In the genomic region with DNA sequence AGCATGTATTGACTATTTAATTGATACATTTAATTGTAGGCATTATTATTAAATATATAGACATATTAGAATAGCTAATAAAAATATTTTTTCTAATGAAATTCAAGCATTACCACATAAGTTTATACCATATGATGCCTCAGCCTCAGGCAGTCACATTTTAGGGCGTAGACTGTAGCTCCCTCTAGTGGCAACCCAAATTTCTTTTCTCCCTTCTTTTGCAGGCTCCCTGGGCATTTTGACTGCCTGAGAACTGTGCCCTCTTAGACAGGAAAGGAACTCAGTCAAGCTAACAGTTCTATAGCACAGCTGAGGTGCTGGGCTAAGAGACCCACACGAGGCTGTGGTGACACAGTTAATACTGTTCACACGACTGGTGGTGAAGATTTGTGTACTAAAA, we compare ENCODE assay signal across 7 mouse cellular contexts. TPM values are rescaled to one million over a fixed set of nuclear protein-coding genes. Genes with fewer than 3 reads are reported as not detected.
DNase-seq lines count a peak whose midpoint lies in the region; ATAC-seq and TF ChIP-seq lines count a peak whose summit lies in the region.

No protein-coding gene starts in this region.

- H3K36me3 ChIP-seq in forebrain, embryonic 14.5 days (ENCODE audit: control insufficient read depth, insufficient read depth, low read length), result no peaks in the 10 kb centered on the region
- no peaks in the 10 kb centered on the region for H3K36me3 ChIP-seq in kidney, embryonic 14.5 days (ENCODE audit: control insufficient read depth, insufficient read depth, low read length)

- H3K4me2 ChIP-seq in forebrain, embryonic 14.5 days (ENCODE audit: low read length), result no peak overlapping the region
- no peak overlapping the region for H3K4me2 ChIP-seq in kidney, embryonic 14.5 days (replicated peaks; ENCODE audit: low read depth, low read length)

- H3K4me3 ChIP-seq in forebrain, embryonic 14.5 days (ENCODE audit: low read depth, low read length), result no peak overlapping the region
- H3K4me3 ChIP-seq in kidney, embryonic 14.5 days (ENCODE audit: low read length), result no peak overlapping the region
- no peak overlapping the region for H3K4me3 ChIP-seq in lung, adult 2 months (replicated peaks; ENCODE audit: extremely low read depth, low read depth, low read length)

- H3K27ac ChIP-seq in forebrain, embryonic 14.5 days (ENCODE audit: low read depth, low read length), result no peak overlapping the region
- no peak overlapping the region for H3K27ac ChIP-seq in kidney, embryonic 14.5 days (ENCODE audit: low read depth, low read length)

- TF ChIP-seq POLR2A in lung, adult 2 months (IDR thresholded peaks at IDR 0.05; ENCODE audit: borderline replicate concordance, extremely low read depth, low read depth, low read length), result no peak

- H3K4me1 ChIP-seq in forebrain, embryonic 14.5 days (ENCODE audit: control insufficient read depth, insufficient read depth, low read length), result no peaks in the 10 kb centered on the region
- H3K4me1 ChIP-seq in kidney, embryonic 14.5 days (ENCODE audit: control insufficient read depth, insufficient read depth, low read length), result 0 out of 2 replicates have a peak, but pooled peaks cover 3% of the 10 kb centered on the region
- H3K4me1 ChIP-seq in lung, adult 2 months (ENCODE audit: control insufficient read depth, insufficient read depth, low read length), result no peaks in the 10 kb centered on the region

- ATAC-seq in forebrain, embryonic 14.5 days, result peak; percentile 74
- peak; percentile 65 for ATAC-seq in kidney, embryonic 14.5 days (ENCODE audit: low FRiP score, low TSS enrichment)

- H3K9me3 ChIP-seq in forebrain, embryonic 14.5 days (replicated peaks; ENCODE audit: control insufficient read depth, low read length), result no peaks in the 10 kb centered on the region
- H3K9me3 ChIP-seq in kidney, embryonic 14.5 days (ENCODE audit: control insufficient read depth, low read length), result no peaks in the 10 kb centered on the region

- peak; percentile 93 for DNase-seq in 3T3-L1 (ENCODE audit: low read depth, low spot score)
- DNase-seq in B cell, adult 2 months, result peak; percentile 66 to 68
- DNase-seq in c-Kit-positive CD71-negative TER-119-negative erythroid progenitor cells, embryonic 14.5 days (ENCODE audit: low read depth), result peak; percentile 46
- peak; percentile 80 for DNase-seq in forebrain, embryonic 14.5 days (ENCODE audit: low spot score)
- DNase-seq in lung, adult 2 months, result peak; percentile 25
- peak; percentile 33 for DNase-seq in retina, adult 2 months (ENCODE audit: low read depth, low spot score)

- peak; percentile 51 for TF ChIP-seq CTCF in lung, adult 2 months (IDR thresholded peaks at IDR 0.05; ENCODE audit: insufficient read depth, low read length)

- no peak overlapping the region for H3K9ac ChIP-seq in forebrain, embryonic 14.5 days (ENCODE audit: low read length)
- H3K9ac ChIP-seq in kidney, embryonic 14.5 days (ENCODE audit: low read depth, low read length), result no peak overlapping the region

- no peaks in the 10 kb centered on the region for H3K27me3 ChIP-seq in forebrain, embryonic 14.5 days (replicated peaks; ENCODE audit: control insufficient read depth, insufficient read depth, low read length)
- H3K27me3 ChIP-seq in kidney, embryonic 14.5 days (ENCODE audit: control insufficient read depth, insufficient read depth, low read length), result no peaks in the 10 kb centered on the region

- WGBS in forebrain, embryonic 14.5 days, result 8% methylated on average over 3 of the region's 3 CpGs
- 7% methylated on average over 3 of the region's 3 CpGs for WGBS in kidney, embryonic 14.5 days
- WGBS in lung, adult 2 months, result 4% methylated on average over 3 of the region's 3 CpGs

RNA-seq across cellular contexts. Expression of a gene that starts 12.3 kb away (rescaled TPM):
- polyA plus RNA-seq in forebrain, embryonic 14.5 days (2014; fragmentation: Nextera tagmentation; extraction: Ambion mirVana), result 0.74 and 1.1 TPM in 2 replicates
- polyA plus RNA-seq in kidney, embryonic 14.5 days (2014; fragmentation: Nextera tagmentation; extraction: Ambion mirVana), result 6.0 and 8.3 TPM in 2 replicates
- polyA plus RNA-seq in lung, adult 2 months (2012; rRNA removed), result 1.3 and 1.8 TPM in 2 replicates

Comparison
In these comparisons a context has a peak if more than half of its experiments do, and no peak if none do; other contexts are left out.
1. DNase-seq: peak in every context shown above with its lines; median percentile 93 in 3T3-L1; 80 in forebrain, embryonic 14.5 days; 67 in B cell, adult 2 months; 46 in c-Kit-positive CD71-negative TER-119-negative erythroid progenitor cells, embryonic 14.5 days; 33 in retina, adult 2 months; 25 in lung, adult 2 months.